Mouse (Mus musculus): ENCODE data around the gene Serpinb9g. TPM values are rescaled to one million over a fixed set of nuclear protein-coding genes. Genes with fewer than 3 reads are reported as not detected.
"Not testable (repeated sequence)": the region's sequence is repeated elsewhere in the genome, so short reads cannot be mapped to it uniquely, and the experiment has no call there.

The Serpinb9g gene
- polyA plus RNA-seq (2011; ENCODE audit: insufficient read depth, insufficient read length, low replicate concordance, missing spikeins) = not detected in 2 replicates

- 77% methylated on average over 4 of the region's 4 CpGs for WGBS
- H3K27ac ChIP-seq (ENCODE audit: control insufficient read depth, insufficient read depth, low read depth, low read length, poor library complexity); H3K4me3 ChIP-seq (replicated peaks; ENCODE audit: control insufficient read depth, low read depth, low read length); H3K4me1 ChIP-seq (ENCODE audit: control insufficient read depth, insufficient read depth, low read length): not testable (repeated sequence)
Measured at GRCm38 (mm10) chr13:33484490-33484889, at the start of gene Serpinb9g. Gene Serpinb9g, plus strand, starts transcription at chr13:33484790.

- H3K27ac ChIP-seq (ENCODE audit: control insufficient read depth, insufficient read depth, low read depth, low read length, poor library complexity); H3K4me3 ChIP-seq (replicated peaks; ENCODE audit: control insufficient read depth, low read depth, low read length); H3K4me1 ChIP-seq (ENCODE audit: control insufficient read depth, insufficient read depth, low read length): not testable (repeated sequence)
- 77% methylated on average over 3 of the region's 3 CpGs for WGBS
Measured at GRCm38 (mm10) chr13:33483872-33484271, 718 bp upstream of the Serpinb9g start.

- H3K4me1 ChIP-seq (ENCODE audit: control insufficient read depth, insufficient read depth, low read length) = no peaks in the 10 kb centered on the region
- no peak overlapping the region for H3K4me3 ChIP-seq (replicated peaks; ENCODE audit: control insufficient read depth, low read depth, low read length)
- no peak overlapping the region for H3K27ac ChIP-seq (ENCODE audit: control insufficient read depth, insufficient read depth, low read depth, low read length, poor library complexity)
- no peak for TF ChIP-seq CTCF (IDR thresholded peaks at IDR 0.05; ENCODE audit: control insufficient read depth, insufficient read depth, low read length)
- no peak for TF ChIP-seq POLR2A (IDR thresholded peaks at IDR 0.05; ENCODE audit: borderline replicate concordance, control insufficient read depth, low read depth, low read length)
Measured at GRCm38 (mm10) chr13:33524629-33525028, 40.0 kb downstream of the Serpinb9g start.

- Histone ChIP-seq H3K4me1 (ENCODE audit: control insufficient read depth, insufficient read depth, low read length) (no peaks in the 10 kb centered on the region), H3K4me3 (replicated peaks; ENCODE audit: control insufficient read depth, low read depth, low read length) (no peak overlapping the region), H3K27ac (ENCODE audit: control insufficient read depth, insufficient read depth, low read depth, low read length, poor library complexity) (no peak overlapping the region)
- TF ChIP-seq POLR2A (IDR thresholded peaks at IDR 0.05; ENCODE audit: borderline replicate concordance, control insufficient read depth, low read depth, low read length) (no peak), CTCF (IDR thresholded peaks at IDR 0.05; ENCODE audit: control insufficient read depth, insufficient read depth, low read length) (no peak)
Measured at GRCm38 (mm10) chr13:33532814-33533213, 48.2 kb downstream of the Serpinb9g start.

Other genes with a start within 250 kb of the Serpinb9g start
- not detected in 2 replicates for gene Serpinb9e, start 235.2 kb upstream of the Serpinb9g start, polyA plus RNA-seq (2011; ENCODE audit: insufficient read depth, insufficient read length, low replicate concordance, missing spikeins)
- gene Serpinb9f, start 160.7 kb upstream of the Serpinb9g start, polyA plus RNA-seq (2011; ENCODE audit: insufficient read depth, insufficient read length, low replicate concordance, missing spikeins) = 1.0 and 3.5 TPM in 2 replicates
- gene Gm11397, start 89.0 kb upstream of the Serpinb9g start, polyA plus RNA-seq (2011; ENCODE audit: insufficient read depth, insufficient read length, low replicate concordance, missing spikeins) = not detected in 2 replicates
- not detected in 2 replicates for gene Serpinb6d, start 176.6 kb downstream of the Serpinb9g start, polyA plus RNA-seq (2011; ENCODE audit: insufficient read depth, insufficient read length, low replicate concordance, missing spikeins)